Mouse (Mus musculus) c-Kit-positive CD71-positive TER-119-positive erythroid progenitor cells, embryonic 14.5 days (primary cell): ENCODE measurements around the gene Tada2a.

ENCODE experiments used
- DNase-seq: peaks from one replicate; pipeline ENCODE4 v3.0.0-alpha.2; 2013; ENCODE audit warnings: low spot score

Tada2a gene

GRCm38 (mm10) chr11:84113623-84114022 lies 15.8 kb downstream of the Tada2a start:
- DNase-seq, result no peak

GRCm38 (mm10) chr11:84107137-84107536 lies 22.3 kb downstream of the Tada2a start:
- no peak for DNase-seq

- DNase-seq, result no peak
Observed at GRCm38 (mm10) chr11:84104036-84104435, 25.4 kb downstream of the Tada2a start.

- no peak for DNase-seq
Observed at GRCm38 (mm10) chr11:84101182-84101581, 28.2 kb downstream of the Tada2a start.

- no peak for DNase-seq
Observed at GRCm38 (mm10) chr11:84097251-84097998, 32.0 kb downstream of the Tada2a start.

GRCm38 (mm10) chr11:84095084-84095483 lies 34.3 kb downstream of the Tada2a start:
- no peak for DNase-seq

GRCm38 (mm10) chr11:84090572-84090971 lies 38.8 kb downstream of the Tada2a start:
- no peak for DNase-seq

- no peak for DNase-seq
Observed at GRCm38 (mm10) chr11:84081901-84082300, 47.5 kb downstream of the Tada2a start.

- no peak for DNase-seq
Observed at GRCm38 (mm10) chr11:84080327-84080726, 49.1 kb downstream of the Tada2a start.

GRCm38 (mm10) chr11:84079887-84080286 lies 49.5 kb downstream of the Tada2a start:
- no peak for DNase-seq

- DNase-seq, result no peak
Observed at GRCm38 (mm10) chr11:84079361-84079760, 50.0 kb downstream of the Tada2a start.

GRCm38 (mm10) chr11:84078601-84079000 lies 50.8 kb downstream of the Tada2a start:
- no peak for DNase-seq

- no peak for DNase-seq
Observed at GRCm38 (mm10) chr11:84077008-84077407, 52.4 kb downstream of the Tada2a start.

- DNase-seq, result no peak
Observed at GRCm38 (mm10) chr11:84073816-84074764, 55.3 kb downstream of the Tada2a start.

GRCm38 (mm10) chr11:84072904-84073651 lies 56.3 kb downstream of the Tada2a start:
- DNase-seq, result no peak

GRCm38 (mm10) chr11:84069034-84069370 lies 60.4 kb downstream of the Tada2a start, which contains the start of gene Dusp14:
Dusp14 (minus strand) TSS chr11:84069261.
- no peak for DNase-seq

- DNase-seq, result no peak
Observed at GRCm38 (mm10) chr11:84068191-84069033, 61.0 kb downstream of the Tada2a start.

- DNase-seq, result no peak
Observed at GRCm38 (mm10) chr11:84067720-84068190, 61.6 kb downstream of the Tada2a start.

- DNase-seq, result no peak
Observed at GRCm38 (mm10) chr11:84066927-84067645, 62.3 kb downstream of the Tada2a start.

GRCm38 (mm10) chr11:84066071-84066481 lies 63.3 kb downstream of the Tada2a start:
- DNase-seq, result no peak
